Mouse (Mus musculus) lung, postnatal 0 days (tissue): ENCODE measurements around the gene Jade1. TPM values are rescaled to one million over a fixed set of nuclear protein-coding genes. Genes with fewer than 3 reads are reported as not detected.

Experiments
- ATAC-seq: fragments of 200-750 bp; cut with Nextera tagmentation; 2 replicates; pipeline ENCODE4 v1.8.0; 2017; ENCODE audit warnings: moderate library complexity
- DNase-seq: peaks from one replicate; pipeline ENCODE4 v3.0.0-alpha.2; 2016; ENCODE audit warnings: low spot score
- H3K27ac ChIP-seq: fragments of 300-500 bp; sonication (generic); 2 replicates; pipeline ENCODE4 v1.5.1; 2014; ENCODE audit warnings: antibody characterized with exemption, mild to moderate bottlenecking, low read length, mixed read lengths
- H3K27me3 ChIP-seq: fragments of 300-500 bp; sonication (generic); replicated peaks from 2 replicates; pipeline ENCODE4 v1.6.1; 2014; ENCODE audit warnings: low read length, mixed read lengths; ENCODE audit not compliant: insufficient read depth
- H3K36me3 ChIP-seq: fragments of 300-500 bp; sonication (generic); 2 replicates; pipeline ENCODE4 v1.6.1; 2014; ENCODE audit warnings: low read length, mixed read lengths; ENCODE audit not compliant: insufficient read depth
- H3K4me1 ChIP-seq: fragments of 300-500 bp; sonication (generic); 2 replicates; pipeline ENCODE4 v1.6.1; 2014; ENCODE audit warnings: antibody characterized with exemption, low read depth, low read length, mixed read lengths; ENCODE audit not compliant: insufficient read depth
- H3K4me2 ChIP-seq: fragments of 300-500 bp; sonication (generic); replicated peaks from 2 replicates; pipeline ENCODE4 v1.6.1; 2014; ENCODE audit warnings: low read depth, mild to moderate bottlenecking, low read length, moderate library complexity, mixed read lengths
- H3K4me3 ChIP-seq: fragments of 300-500 bp; sonication (generic); 2 replicates; pipeline ENCODE4 v1.5.1; 2014; ENCODE audit warnings: low read depth, low read length
- H3K9ac ChIP-seq: fragments of 300-500 bp; sonication (generic); replicated peaks from 2 replicates; pipeline ENCODE4 v1.6.1; 2014; ENCODE audit warnings: low read depth, mild to moderate bottlenecking
- H3K9me3 ChIP-seq: fragments of 300-500 bp; sonication (generic); 2 replicates; pipeline ENCODE4 v1.6.1; 2016; ENCODE audit warnings: low read length, mixed read lengths
- CTCF ChIP-seq: IDR thresholded peaks from 2 replicates; pipeline ENCODE4 v1.5.1; 2016; ENCODE audit warnings: antibody characterized with exemption, mild to moderate bottlenecking
- EP300 ChIP-seq: IDR thresholded peaks from 2 replicates; pipeline ENCODE4 v1.6.1; 2016; ENCODE audit warnings: antibody characterized with exemption, mild to moderate bottlenecking, control low read depth
- WGBS: fragments of 180-500 bp; shearing (Covaris S2); extraction: QIAGEN DNeasy Blood & Tissue Kit; methylation state at CpG from one replicate; pipeline ENCODE4 v1.1.7; 2014; 5-methylcytosine and 5-hydroxymethylcytosine counted together
- polyA plus RNA-seq: library from polyadenylated mRNA; unstranded; fragments of >200 nt; fragmentation: Nextera tagmentation; extraction: Ambion mirVana; gene quantifications from 2 replicates; pipeline ENCODE4 v1.2.1, GENCODE M21; 2015

Gene Jade1
- polyA plus RNA-seq, 1 experiment from 2014 or later = 6.0 TPM

DNA sequence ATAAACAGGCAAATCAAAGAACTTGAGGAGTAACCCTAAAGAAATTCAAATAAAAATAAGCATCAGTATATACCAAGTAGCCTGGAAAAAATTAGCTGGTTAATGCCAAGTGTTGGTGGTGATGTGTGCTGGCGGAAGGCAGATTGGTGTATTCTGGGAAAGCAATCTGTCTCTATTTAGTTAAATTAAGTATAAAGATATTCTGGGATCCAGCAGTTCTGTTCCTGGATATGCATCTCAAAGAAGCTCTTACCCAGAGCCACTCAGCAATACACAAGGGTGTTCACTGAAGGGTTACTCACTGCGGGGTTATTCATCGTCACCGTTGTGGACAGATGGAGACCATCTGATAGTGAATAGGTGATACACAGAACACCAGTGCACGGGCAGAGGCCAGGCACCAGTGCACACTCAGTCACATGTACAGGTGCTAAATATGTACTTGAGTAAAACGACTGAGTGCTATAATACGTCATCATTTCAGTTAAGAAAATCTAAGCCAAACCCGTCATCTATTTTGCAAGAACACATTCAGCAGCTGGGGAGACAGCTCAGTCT, 38.5 kb upstream of the Jade1 start:
- no peak overlapping the region for H3K9ac ChIP-seq
- no peak overlapping the region for H3K27ac ChIP-seq
- WGBS = 71% methylated on average over 8 of the region's 8 CpGs
- no peaks in the 10 kb centered on the region for H3K9me3 ChIP-seq
- H3K4me2 ChIP-seq = no peak overlapping the region
- TF ChIP-seq EP300 (no peak), CTCF (no peak)
- H3K4me1 ChIP-seq = peaks cover 1% of the 10 kb centered on the region; the same call in 1 of the 2 replicates
- DNase-seq (no peak), ATAC-seq (no peak)
- no peaks in the 10 kb centered on the region for H3K27me3 ChIP-seq
- no peak overlapping the region for H3K4me3 ChIP-seq
- no peaks in the 10 kb centered on the region for H3K36me3 ChIP-seq

DNA sequence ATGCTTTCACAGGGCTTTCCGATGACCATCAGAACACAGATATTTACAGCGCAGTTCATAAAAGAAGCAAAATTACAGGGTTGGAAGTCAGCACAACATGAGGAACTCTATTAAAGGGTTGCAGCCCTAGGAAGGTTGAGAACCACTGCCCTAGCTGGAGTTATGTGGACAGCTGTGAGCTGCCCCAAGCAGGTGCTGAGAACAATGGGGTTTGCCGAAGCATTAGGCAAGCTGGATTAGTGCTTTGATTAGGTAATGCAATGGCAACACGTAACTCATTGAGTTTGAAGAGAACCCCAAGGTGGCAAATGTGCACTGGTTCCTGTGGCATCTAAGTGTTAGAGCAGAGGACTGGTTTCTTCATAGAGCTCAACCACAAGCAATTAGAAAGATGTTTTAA, 34.6 kb upstream of the Jade1 start:
- Histone ChIP-seq H3K27me3 (no peaks in the 10 kb centered on the region), H3K36me3 (no peaks in the 10 kb centered on the region), H3K27ac (no peak overlapping the region), H3K9me3 (no peaks in the 10 kb centered on the region), H3K4me1 (peaks cover 9% of the 10 kb centered on the region; the same call in 1 of the 2 replicates), H3K4me3 (no peak overlapping the region), H3K4me2 (no peak overlapping the region), H3K9ac (no peak overlapping the region)
- WGBS = 81% methylated on average over 4 of the region's 4 CpGs
- TF ChIP-seq EP300 (no peak), CTCF (no peak)
- no peak for DNase-seq
- no peak for ATAC-seq

DNA sequence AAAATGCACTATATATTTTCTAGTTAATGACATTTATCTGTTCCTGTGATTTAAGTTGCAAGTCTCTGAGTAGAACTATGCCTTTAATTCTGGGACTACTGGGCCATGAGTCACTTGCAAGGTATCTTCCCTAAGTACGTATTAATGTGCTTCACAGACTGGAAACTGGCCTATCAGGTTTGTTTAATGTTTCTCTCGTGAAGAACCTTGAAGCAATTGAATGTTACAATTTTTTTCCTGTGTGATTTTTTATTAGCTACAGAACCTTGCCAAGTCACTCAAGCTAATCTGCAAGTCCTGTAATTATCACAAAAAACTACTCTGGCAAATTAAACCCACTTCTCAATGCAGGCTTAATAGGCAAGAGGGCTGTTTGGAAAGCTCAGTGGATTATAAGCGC, 33.8 kb upstream of the Jade1 start:
- Histone ChIP-seq H3K4me3 (peak overlapping the region; percentile 15; the same call in 1 of the 2 replicates), H3K4me1 (peaks cover 9% of the 10 kb centered on the region; the same call in 1 of the 2 replicates), H3K4me2 (peak overlapping the region; percentile 48), H3K9ac (no peak overlapping the region), H3K27ac (peak overlapping the region; percentile 57; the same call in 1 of the 2 replicates), H3K27me3 (no peaks in the 10 kb centered on the region), H3K9me3 (no peaks in the 10 kb centered on the region), H3K36me3 (no peaks in the 10 kb centered on the region)
- TF ChIP-seq EP300 = peak; percentile 45; the same call in 1 of the 2 replicates
- no peak for TF ChIP-seq CTCF
- ATAC-seq = peak; percentile 66
- DNase-seq = peak; percentile 85
- 40% methylated on average over 3 of the region's 3 CpGs for WGBS

DNA sequence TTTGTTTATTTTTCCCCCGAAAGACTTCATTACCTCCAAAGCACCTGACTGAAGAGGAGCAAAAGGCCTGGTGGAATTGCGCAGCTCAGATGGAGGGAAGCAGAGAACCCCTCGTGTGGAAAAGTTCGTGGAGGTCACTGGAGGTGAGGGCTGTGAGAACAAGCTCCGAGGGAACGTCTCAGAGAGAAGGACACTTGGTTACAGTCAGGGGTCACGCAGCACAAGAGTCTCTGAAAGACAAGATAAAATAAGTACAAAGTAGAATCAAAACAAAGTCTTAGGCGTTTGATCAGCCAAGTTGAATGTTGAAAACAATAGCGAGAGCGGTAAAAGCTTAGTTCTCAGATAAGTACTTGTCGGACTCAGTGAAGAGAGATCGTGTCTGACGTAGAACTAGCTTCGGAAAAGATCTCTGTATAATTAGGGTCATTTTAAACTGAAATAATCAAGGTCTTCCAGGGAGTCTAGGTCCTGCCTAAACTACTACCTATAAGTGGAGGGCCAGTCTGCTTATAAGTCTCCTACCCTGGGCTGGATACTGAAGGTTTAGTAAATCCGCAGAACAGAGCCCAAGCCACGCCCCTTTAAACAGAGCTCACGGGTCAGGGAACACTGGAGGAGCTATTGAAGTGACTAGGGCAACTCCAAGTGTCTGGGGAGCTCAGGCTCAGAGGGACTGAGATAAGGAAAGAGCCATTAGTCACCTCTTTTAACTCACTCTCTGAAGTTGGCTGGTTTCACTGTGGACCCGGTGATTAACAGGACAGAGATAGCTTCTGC, 33.1 kb upstream of the Jade1 start:
- DNase-seq (peak; percentile 86), ATAC-seq (peak; percentile 93)
- no peak overlapping the region for H3K9ac ChIP-seq
- peaks cover 9% of the 10 kb centered on the region; the same call in 1 of the 2 replicates for H3K4me1 ChIP-seq
- no peaks in the 10 kb centered on the region for H3K27me3 ChIP-seq
- WGBS = 21% methylated on average over 18 of the region's 18 CpGs
- H3K9me3 ChIP-seq = no peaks in the 10 kb centered on the region
- no peaks in the 10 kb centered on the region for H3K36me3 ChIP-seq
- no peak for TF ChIP-seq CTCF
- peak; percentile 22; the same call in 1 of the 2 replicates for TF ChIP-seq EP300
- H3K4me3 ChIP-seq = peak overlapping the region; percentile 15; the same call in 1 of the 2 replicates
- H3K4me2 ChIP-seq = peak overlapping the region; percentile 48
- H3K27ac ChIP-seq = peak overlapping the region; percentile 57

DNA sequence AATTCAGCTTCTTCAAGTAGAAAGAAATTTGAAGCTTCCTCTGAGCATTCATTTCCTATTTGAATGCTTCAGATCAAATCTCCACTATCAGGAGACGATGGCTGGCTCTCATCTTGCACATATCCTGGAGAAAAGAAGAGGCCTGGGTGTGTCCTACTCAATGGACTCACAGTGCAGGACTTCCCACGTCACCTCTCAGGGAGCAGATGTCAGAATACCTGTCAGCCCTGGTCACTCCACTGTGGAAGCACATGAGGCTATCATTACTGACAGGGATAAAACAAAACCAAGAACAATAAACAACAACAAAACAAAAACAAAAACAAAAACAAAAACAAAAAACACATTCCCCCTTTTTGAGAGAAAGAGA, 32.5 kb upstream of the Jade1 start:
- peak; percentile 49 for ATAC-seq

DNA sequence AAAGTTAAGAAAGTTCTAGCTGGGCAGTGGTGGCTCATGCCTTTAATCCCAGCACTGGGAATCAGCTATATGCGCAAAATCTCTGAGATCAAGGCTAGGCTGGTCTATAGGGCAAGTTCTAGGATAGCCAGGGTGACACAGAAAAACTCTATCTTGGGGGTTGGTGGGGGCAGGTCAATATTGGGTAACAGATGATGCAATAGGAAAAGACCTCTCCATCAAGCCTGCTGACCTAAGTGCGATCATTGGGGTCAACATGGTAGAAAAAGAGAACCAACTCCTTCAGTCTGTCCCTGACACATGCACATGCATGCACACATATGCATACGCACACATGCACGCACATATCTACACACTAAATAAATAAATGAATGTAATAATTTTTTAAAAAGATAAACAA, 32.1 kb upstream of the Jade1 start:
- H3K36me3 ChIP-seq = no peaks in the 10 kb centered on the region
- 87% methylated on average over 4 of the region's 4 CpGs for WGBS

More for the DNA sequence above, 32.5 kb upstream of the Jade1 start:
- Histone ChIP-seq H3K27ac (no peak overlapping the region), H3K4me2 (peak overlapping the region; percentile 48), H3K4me1 (peaks cover 9% of the 10 kb centered on the region; the same call in 1 of the 2 replicates), H3K4me3 (no peak overlapping the region), H3K9ac (no peak overlapping the region), H3K27me3 (no peaks in the 10 kb centered on the region), H3K36me3 (no peaks in the 10 kb centered on the region), H3K9me3 (no peaks in the 10 kb centered on the region)
- TF ChIP-seq EP300 = no peak
- no peak for TF ChIP-seq CTCF
- WGBS = 22% methylated on average over 2 of the region's 2 CpGs
- no peak for DNase-seq

More for the DNA sequence above, 32.1 kb upstream of the Jade1 start:
- no peak for ATAC-seq
- no peak overlapping the region for H3K9ac ChIP-seq
- H3K27ac ChIP-seq = no peak overlapping the region
- H3K4me1 ChIP-seq = peaks cover 9% of the 10 kb centered on the region; the same call in 1 of the 2 replicates
- no peak overlapping the region for H3K4me2 ChIP-seq
- DNase-seq = no peak
- H3K4me3 ChIP-seq = no peak overlapping the region
- no peaks in the 10 kb centered on the region for H3K9me3 ChIP-seq
- no peak for TF ChIP-seq EP300
- no peak for TF ChIP-seq CTCF
- H3K27me3 ChIP-seq = no peaks in the 10 kb centered on the region
